Mouse (Mus musculus): Measurements from ENCODE around the gene Anapc15. TPM values are rescaled to one million over a fixed set of nuclear protein-coding genes. Genes with fewer than 3 reads are reported as not detected.

The Anapc15 gene
- polyA plus RNA-seq, 1 experiment from 2014 or later: 28.5 TPM

Small RNAs within 50 kb of the gene (microRNA-seq; reads per million reads assigned to microRNA genes)
- gene Gm22655: not detected

Other genes with a start within 250 kb of the Anapc15 start
- gene Clpb, start 200.1 kb upstream of the Anapc15 start, polyA plus RNA-seq (2015; fragmentation: Nextera tagmentation; extraction: Ambion mirVana): 15.1 and 16.3 TPM in 2 replicates
- gene Phox2a, start 45.4 kb upstream of the Anapc15 start, polyA plus RNA-seq (2015; fragmentation: Nextera tagmentation; extraction: Ambion mirVana): not detected in 2 replicates
- gene Inppl1, start 25.5 kb upstream of the Anapc15 start, polyA plus RNA-seq (2015; fragmentation: Nextera tagmentation; extraction: Ambion mirVana): 5.0 TPM in 2 replicates
- 8.2 and 9.0 TPM in 2 replicates for gene Folr2, start 6.5 kb upstream of the Anapc15 start, polyA plus RNA-seq (2015; fragmentation: Nextera tagmentation; extraction: Ambion mirVana)
- gene Folr1, start 7.1 kb downstream of the Anapc15 start, polyA plus RNA-seq (2015; fragmentation: Nextera tagmentation; extraction: Ambion mirVana): 0.63 and 0.92 TPM in 2 replicates
- gene Lamtor1, start 42.2 kb downstream of the Anapc15 start, polyA plus RNA-seq (2015; fragmentation: Nextera tagmentation; extraction: Ambion mirVana): 61.5 and 62.2 TPM in 2 replicates
- 0.09 and 0.12 TPM in 2 replicates for gene Tomt, start 42.6 kb downstream of the Anapc15 start, polyA plus RNA-seq (2015; fragmentation: Nextera tagmentation; extraction: Ambion mirVana)
- gene Lrrc51, start 70.2 kb downstream of the Anapc15 start, polyA plus RNA-seq (2015; fragmentation: Nextera tagmentation; extraction: Ambion mirVana): 2.5 and 3.1 TPM in 2 replicates
- 14.1 and 17.2 TPM in 2 replicates for gene Numa1, start 70.4 kb downstream of the Anapc15 start, polyA plus RNA-seq (2015; fragmentation: Nextera tagmentation; extraction: Ambion mirVana)
- gene Il18bp, start 155.0 kb downstream of the Anapc15 start, polyA plus RNA-seq (2015; fragmentation: Nextera tagmentation; extraction: Ambion mirVana): 37.7 and 40.6 TPM in 2 replicates
- 8.1 and 10.0 TPM in 2 replicates for gene Rnf121, start 201.8 kb downstream of the Anapc15 start, polyA plus RNA-seq (2015; fragmentation: Nextera tagmentation; extraction: Ambion mirVana)
- gene Xndc1, start 201.8 kb downstream of the Anapc15 start, polyA plus RNA-seq (2015; fragmentation: Nextera tagmentation; extraction: Ambion mirVana): 4.5 and 5.8 TPM in 2 replicates
- gene Xntrpc, start 202.0 kb downstream of the Anapc15 start, polyA plus RNA-seq (2015; fragmentation: Nextera tagmentation; extraction: Ambion mirVana): 0.15 and 0.20 TPM in 2 replicates
- gene Trpc2, start 219.4 kb downstream of the Anapc15 start, polyA plus RNA-seq (2015; fragmentation: Nextera tagmentation; extraction: Ambion mirVana): not detected in 2 replicates
- gene Art1, start 238.0 kb downstream of the Anapc15 start, polyA plus RNA-seq (2015; fragmentation: Nextera tagmentation; extraction: Ambion mirVana): 0.22 and 4.0 TPM in 2 replicates
- gene Art5, start 245.8 kb downstream of the Anapc15 start, polyA plus RNA-seq (2015; fragmentation: Nextera tagmentation; extraction: Ambion mirVana): 0.13 and 0.30 TPM in 2 replicates

Measured in liver, postnatal 0 days (tissue).